Mouse (Mus musculus): ENCODE results near the gene Kcnk3. TPM values are rescaled to one million over a fixed set of nuclear protein-coding genes. Genes with fewer than 3 reads are reported as not detected.

Gene Kcnk3
- polyA plus RNA-seq, 1 experiment from 2014 or later = 0.65 TPM

DNA sequence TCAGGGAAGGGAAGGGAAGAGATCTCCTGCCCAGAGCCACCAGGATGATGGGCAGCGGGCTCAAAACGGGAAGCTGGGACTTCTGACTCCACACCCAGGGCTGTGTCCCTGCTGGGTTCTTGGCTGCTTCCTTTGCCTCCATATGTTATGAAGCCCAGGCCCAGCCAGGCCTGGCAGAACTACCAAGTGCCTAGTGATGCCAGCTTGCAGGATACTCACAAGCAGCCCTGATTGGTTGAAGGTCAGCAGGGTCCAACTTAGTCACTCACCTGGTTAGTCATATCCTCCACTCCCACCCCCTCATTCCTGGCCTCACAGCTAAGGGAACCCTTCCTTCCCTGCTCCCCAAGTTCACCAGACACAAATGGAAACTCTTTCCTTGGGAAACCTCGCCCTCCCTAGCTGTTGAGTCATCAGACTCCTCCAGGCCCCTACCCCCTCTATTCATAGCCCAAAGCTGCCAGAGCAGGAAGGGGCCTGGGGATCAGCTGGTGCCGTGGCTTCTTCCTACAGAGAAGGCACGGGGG is 3.3 kb downstream of the Kcnk3 start:
- Histone ChIP-seq H3K4me2 (replicated peaks; ENCODE audit: low read depth, low read length) (no peak overlapping the region), H3K9ac (ENCODE audit: low read depth, low read length) (no peak overlapping the region), H3K27me3 (ENCODE audit: control insufficient read depth, insufficient read depth, low read length) (peaks cover 24% of the 10 kb centered on the region), H3K9me3 (ENCODE audit: control insufficient read depth, low read length) (no peaks in the 10 kb centered on the region), H3K36me3 (ENCODE audit: control insufficient read depth, insufficient read depth, low read length) (no peaks in the 10 kb centered on the region), H3K27ac (ENCODE audit: low read depth, low read length) (no peak overlapping the region), H3K4me1 (replicated peaks; ENCODE audit: control insufficient read depth, insufficient read depth, low read length) (peaks cover 7% of the 10 kb centered on the region), H3K4me3 (ENCODE audit: low read depth, low read length) (no peak overlapping the region)
- DNase-seq (ENCODE audit: low spot score) (no peak), ATAC-seq (ENCODE audit: low FRiP score) (no peak)
- 81% methylated on average over 5 of the region's 5 CpGs for WGBS

DNA sequence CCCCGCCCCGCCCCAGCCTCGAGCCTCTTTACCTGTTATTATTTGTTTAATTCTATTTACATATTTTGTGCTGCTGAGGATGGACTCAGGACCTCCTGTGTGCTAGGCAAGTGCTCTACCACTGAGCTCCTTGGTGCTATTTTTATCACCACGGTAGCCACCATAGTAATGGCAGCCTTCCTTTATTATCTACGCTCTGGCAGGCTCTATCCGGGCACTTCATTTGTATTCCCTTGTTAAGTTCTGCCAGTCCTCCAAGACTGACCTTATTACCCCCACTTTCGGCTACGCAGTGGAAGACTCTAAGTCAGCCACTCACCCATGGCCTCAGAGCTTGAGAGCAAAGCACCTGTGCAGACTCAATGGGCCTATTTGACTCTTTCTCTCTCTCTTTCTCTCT is 3.8 kb downstream of the Kcnk3 start:
- 83% methylated on average over 8 of the region's 8 CpGs for WGBS
- Histone ChIP-seq H3K9me3 (ENCODE audit: control insufficient read depth, low read length) (no peaks in the 10 kb centered on the region), H3K27me3 (ENCODE audit: control insufficient read depth, insufficient read depth, low read length) (peaks cover 24% of the 10 kb centered on the region), H3K27ac (ENCODE audit: low read depth, low read length) (no peak overlapping the region), H3K9ac (ENCODE audit: low read depth, low read length) (no peak overlapping the region), H3K4me3 (ENCODE audit: low read depth, low read length) (no peak overlapping the region), H3K4me1 (replicated peaks; ENCODE audit: control insufficient read depth, insufficient read depth, low read length) (peaks cover 7% of the 10 kb centered on the region), H3K36me3 (ENCODE audit: control insufficient read depth, insufficient read depth, low read length) (no peaks in the 10 kb centered on the region), H3K4me2 (replicated peaks; ENCODE audit: low read depth, low read length) (no peak overlapping the region)
- no peak for DNase-seq (ENCODE audit: low spot score)
- ATAC-seq (ENCODE audit: low FRiP score) = no peak

DNA sequence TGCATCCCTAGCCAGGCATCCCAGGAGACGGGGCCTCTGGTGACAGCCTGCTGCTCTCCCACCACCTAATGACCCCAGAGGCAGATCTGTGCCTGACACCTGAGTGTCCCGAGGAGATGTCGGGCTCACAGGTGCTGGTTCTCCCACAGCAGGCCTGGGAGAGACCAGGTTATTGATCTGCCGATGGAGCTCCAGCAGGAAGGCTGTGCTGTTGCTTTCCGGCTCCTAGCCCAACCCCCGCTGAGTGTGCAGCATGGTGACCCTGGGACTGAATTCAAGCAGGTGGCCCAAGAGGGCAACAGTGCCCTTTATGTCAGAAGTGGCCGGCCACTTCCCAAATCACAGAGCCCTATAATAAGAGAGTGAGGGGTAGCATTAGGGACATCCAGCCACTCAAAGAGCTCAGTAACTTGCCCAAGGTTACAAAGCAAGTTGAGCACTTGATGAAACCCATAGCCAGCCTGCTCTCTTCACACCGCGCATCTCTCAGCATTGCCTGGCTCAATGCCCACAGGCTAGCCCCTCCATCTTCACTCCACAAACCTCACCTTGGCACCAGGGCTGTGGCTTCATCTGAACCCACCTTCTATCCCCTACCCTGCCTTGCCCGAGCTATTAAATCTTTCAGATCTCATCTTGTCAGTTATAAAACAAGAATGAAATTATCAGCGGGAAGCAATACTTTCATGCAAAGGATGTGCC is 4.5 kb downstream of the Kcnk3 start:
- no peaks in the 10 kb centered on the region for H3K9me3 ChIP-seq (ENCODE audit: control insufficient read depth, low read length)
- peaks cover 7% of the 10 kb centered on the region for H3K4me1 ChIP-seq (replicated peaks; ENCODE audit: control insufficient read depth, insufficient read depth, low read length)
- no peak overlapping the region for H3K4me2 ChIP-seq (replicated peaks; ENCODE audit: low read depth, low read length)
- no peak overlapping the region for H3K4me3 ChIP-seq (ENCODE audit: low read depth, low read length)
- no peaks in the 10 kb centered on the region for H3K36me3 ChIP-seq (ENCODE audit: control insufficient read depth, insufficient read depth, low read length)
- ATAC-seq (ENCODE audit: low FRiP score) (no peak), DNase-seq (ENCODE audit: low spot score) (no peak)
- no peak overlapping the region for H3K9ac ChIP-seq (ENCODE audit: low read depth, low read length)
- 78% methylated on average over 11 of the region's 11 CpGs for WGBS
- peaks cover 19% of the 10 kb centered on the region for H3K27me3 ChIP-seq (ENCODE audit: control insufficient read depth, insufficient read depth, low read length)
- H3K27ac ChIP-seq (ENCODE audit: low read depth, low read length) = no peak overlapping the region

- no peak overlapping the region for H3K9ac ChIP-seq (ENCODE audit: low read depth, low read length)
- H3K4me2 ChIP-seq (replicated peaks; ENCODE audit: low read depth, low read length) = no peak overlapping the region
- 79% methylated on average over 11 of the region's 11 CpGs for WGBS
- no peak for ATAC-seq (ENCODE audit: low FRiP score)
- peaks cover 19% of the 10 kb centered on the region for H3K27me3 ChIP-seq (ENCODE audit: control insufficient read depth, insufficient read depth, low read length)
- H3K9me3 ChIP-seq (ENCODE audit: control insufficient read depth, low read length) = no peaks in the 10 kb centered on the region
- H3K27ac ChIP-seq (ENCODE audit: low read depth, low read length) = no peak overlapping the region
- no peaks in the 10 kb centered on the region for H3K36me3 ChIP-seq (ENCODE audit: control insufficient read depth, insufficient read depth, low read length)
- peaks cover 6% of the 10 kb centered on the region for H3K4me1 ChIP-seq (replicated peaks; ENCODE audit: control insufficient read depth, insufficient read depth, low read length)
- DNase-seq (ENCODE audit: low spot score) = no peak
- no peak overlapping the region for H3K4me3 ChIP-seq (ENCODE audit: low read depth, low read length)
These were observed 5.4 kb downstream of the Kcnk3 start for GRCm38 (mm10) chr5:30593360-30593759.

DNA sequence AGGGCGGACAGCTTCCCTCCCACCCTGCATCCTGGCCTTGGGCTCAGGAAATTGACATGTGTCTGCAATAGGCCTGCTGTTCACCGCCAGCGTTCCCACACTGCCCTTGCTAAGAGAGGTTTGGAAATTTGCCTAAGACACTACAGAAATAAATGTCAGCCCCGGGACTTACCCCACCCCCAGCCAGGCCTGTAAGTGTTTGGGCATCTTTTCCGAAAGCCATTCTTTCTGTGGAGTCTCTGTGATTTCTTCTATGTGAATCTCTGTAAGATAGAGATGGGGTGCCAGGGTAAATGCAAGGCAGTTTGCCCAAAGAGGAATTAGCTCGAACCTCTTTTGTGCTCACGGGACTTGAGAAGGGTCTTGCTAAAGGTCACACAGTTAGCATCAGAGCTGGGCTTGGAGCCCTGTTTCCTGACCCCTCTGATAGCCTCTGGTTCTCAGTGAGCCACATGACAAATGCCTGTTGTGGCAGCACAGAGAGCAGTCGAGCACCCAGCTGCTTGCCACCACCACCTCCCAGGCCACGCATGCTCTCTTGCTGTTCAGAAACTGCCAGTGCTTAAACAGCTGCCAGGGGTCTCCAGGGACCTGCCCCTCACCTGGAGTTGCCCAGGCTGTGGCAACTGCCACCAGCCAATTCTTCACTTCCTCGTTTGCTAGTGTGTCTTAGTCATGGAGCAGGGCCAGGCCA is 6.0 kb downstream of the Kcnk3 start:
- Histone ChIP-seq H3K9ac (ENCODE audit: low read depth, low read length) (no peak overlapping the region), H3K27me3 (ENCODE audit: control insufficient read depth, insufficient read depth, low read length) (peaks cover 14% of the 10 kb centered on the region), H3K36me3 (ENCODE audit: control insufficient read depth, insufficient read depth, low read length) (no peaks in the 10 kb centered on the region), H3K4me1 (replicated peaks; ENCODE audit: control insufficient read depth, insufficient read depth, low read length) (peaks cover under 1% of the 10 kb centered on the region), H3K4me2 (replicated peaks; ENCODE audit: low read depth, low read length) (no peak overlapping the region), H3K27ac (ENCODE audit: low read depth, low read length) (no peak overlapping the region), H3K4me3 (ENCODE audit: low read depth, low read length) (no peak overlapping the region), H3K9me3 (ENCODE audit: control insufficient read depth, low read length) (no peaks in the 10 kb centered on the region)
- 38% methylated on average over 10 of the region's 10 CpGs for WGBS
- no peak for DNase-seq (ENCODE audit: low spot score)
- no peak for ATAC-seq (ENCODE audit: low FRiP score)

DNA sequence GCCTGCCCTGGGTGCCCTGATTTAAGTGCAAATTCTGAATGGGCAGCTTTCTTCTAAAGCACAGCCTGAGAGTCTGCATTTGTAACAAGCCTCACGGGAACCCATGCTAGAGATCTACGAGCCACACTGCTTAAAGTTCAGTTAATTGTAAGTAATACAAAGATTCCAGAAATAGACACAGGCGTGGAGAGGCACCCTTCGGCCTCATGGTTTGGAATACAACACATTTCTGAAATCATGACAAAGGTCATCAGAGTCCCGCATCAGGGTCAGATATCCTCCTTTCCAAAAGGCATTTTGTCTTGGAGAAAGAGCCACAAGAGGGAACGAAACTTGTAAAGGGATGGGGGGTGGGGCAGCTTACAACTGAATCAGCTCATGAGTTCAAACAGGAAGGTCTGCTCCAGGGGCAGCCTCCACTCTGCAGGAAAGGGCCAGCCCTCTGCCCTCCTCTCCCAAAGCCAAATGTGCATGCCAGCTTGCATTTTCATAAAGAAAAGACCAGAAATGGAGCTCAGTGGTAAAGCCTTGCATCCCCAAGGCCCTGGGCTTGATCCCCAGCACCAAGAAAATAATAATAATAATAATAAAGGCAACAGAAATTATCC is 7.1 kb downstream of the Kcnk3 start:
- Histone ChIP-seq H3K4me3 (ENCODE audit: low read depth, low read length) (no peak overlapping the region), H3K9ac (ENCODE audit: low read depth, low read length) (no peak overlapping the region), H3K9me3 (ENCODE audit: control insufficient read depth, low read length) (no peaks in the 10 kb centered on the region), H3K27ac (ENCODE audit: low read depth, low read length) (no peak overlapping the region), H3K27me3 (ENCODE audit: control insufficient read depth, insufficient read depth, low read length) (0 out of 2 replicates have a peak, but pooled peaks cover 5% of the 10 kb centered on the region), H3K36me3 (ENCODE audit: control insufficient read depth, insufficient read depth, low read length) (no peaks in the 10 kb centered on the region), H3K4me2 (replicated peaks; ENCODE audit: low read depth, low read length) (no peak overlapping the region), H3K4me1 (replicated peaks; ENCODE audit: control insufficient read depth, insufficient read depth, low read length) (no peaks in the 10 kb centered on the region)
- DNase-seq (ENCODE audit: low spot score) (no peak), ATAC-seq (ENCODE audit: low FRiP score) (no peak)
- 32% methylated on average over 6 of the region's 6 CpGs for WGBS

- H3K4me1 ChIP-seq (replicated peaks; ENCODE audit: control insufficient read depth, insufficient read depth, low read length) = no peaks in the 10 kb centered on the region
- WGBS = 43% methylated on average over 4 of the region's 4 CpGs
- no peaks in the 10 kb centered on the region for H3K9me3 ChIP-seq (ENCODE audit: control insufficient read depth, low read length)
- no peak overlapping the region for H3K4me3 ChIP-seq (ENCODE audit: low read depth, low read length)
- H3K27ac ChIP-seq (ENCODE audit: low read depth, low read length) = no peak overlapping the region
- no peak overlapping the region for H3K9ac ChIP-seq (ENCODE audit: low read depth, low read length)
- DNase-seq (ENCODE audit: low spot score) (no peak), ATAC-seq (ENCODE audit: low FRiP score) (no peak)
- H3K36me3 ChIP-seq (ENCODE audit: control insufficient read depth, insufficient read depth, low read length) = no peaks in the 10 kb centered on the region
- H3K27me3 ChIP-seq (ENCODE audit: control insufficient read depth, insufficient read depth, low read length) = no peaks in the 10 kb centered on the region
- no peak overlapping the region for H3K4me2 ChIP-seq (replicated peaks; ENCODE audit: low read depth, low read length)
These were observed 13.4 kb downstream of the Kcnk3 start for GRCm38 (mm10) chr5:30601397-30601796.

DNA sequence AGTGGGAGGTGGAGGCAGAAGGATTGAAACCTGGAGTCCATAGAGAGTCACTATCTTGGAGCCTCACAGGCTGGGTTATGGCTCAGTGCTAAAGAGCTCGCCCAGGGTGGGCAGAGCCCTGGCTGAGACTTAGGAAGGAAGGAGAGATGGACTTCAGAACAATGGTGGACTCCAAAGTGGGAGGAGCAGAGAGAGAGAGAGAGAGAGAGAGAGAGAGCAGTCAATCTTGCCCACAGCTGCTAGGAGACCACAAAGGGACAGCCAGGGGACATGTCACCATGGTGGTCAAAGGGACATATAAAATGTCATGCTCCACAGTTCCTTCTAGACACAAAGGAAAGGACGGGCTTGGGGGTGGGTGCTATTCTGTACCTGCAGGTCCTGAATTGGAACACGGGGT is 15.3 kb downstream of the Kcnk3 start:
- DNase-seq (ENCODE audit: low spot score) = no peak
- 57% methylated on average over 3 of the region's 3 CpGs for WGBS
- Histone ChIP-seq H3K36me3 (ENCODE audit: control insufficient read depth, insufficient read depth, low read length) (no peaks in the 10 kb centered on the region), H3K9me3 (ENCODE audit: control insufficient read depth, low read length) (no peaks in the 10 kb centered on the region), H3K4me3 (ENCODE audit: low read depth, low read length) (no peak overlapping the region), H3K27me3 (ENCODE audit: control insufficient read depth, insufficient read depth, low read length) (no peaks in the 10 kb centered on the region), H3K27ac (ENCODE audit: low read depth, low read length) (no peak overlapping the region), H3K4me1 (replicated peaks; ENCODE audit: control insufficient read depth, insufficient read depth, low read length) (no peaks in the 10 kb centered on the region), H3K4me2 (replicated peaks; ENCODE audit: low read depth, low read length) (no peak overlapping the region), H3K9ac (ENCODE audit: low read depth, low read length) (no peak overlapping the region)
- no peak for ATAC-seq (ENCODE audit: low FRiP score)

Data from hindbrain, embryonic 11.5 days (tissue).